Mouse (Mus musculus) CH12.LX (cell line): ENCODE results near the gene Krtap1-3. TPM values are rescaled to one million over a fixed set of nuclear protein-coding genes. Genes with fewer than 3 reads are reported as not detected.

Source experiments
- DNase-seq: peaks from one replicate; pipeline ENCODE4 v3.0.0-alpha.2; 2013; ENCODE audit errors: extremely low read depth
- H3K27ac ChIP-seq: 2 replicates; pipeline ENCODE4 v1.5.1; 2012; ENCODE audit warnings: low read depth, mild to moderate bottlenecking, control low read depth, moderate library complexity; ENCODE audit not compliant: insufficient read depth
- H3K27me3 ChIP-seq: replicated peaks from 2 replicates; pipeline ENCODE3; 2012; ENCODE audit warnings: inconsistent platforms
- H3K36me3 ChIP-seq, 2 experiments: replicated peaks in 1 of 2; 2 replicates each; pipeline versions ENCODE3 to v1.6.1; 2012; ENCODE audit warnings: inconsistent platforms in 1 of 2, low read length in 1 of 2, mild to moderate bottlenecking in 1 of 2, mixed read lengths in 1 of 2, moderate library complexity in 1 of 2; ENCODE audit not compliant: control insufficient read depth in 1 of 2, insufficient read depth in 1 of 2
- H3K4me1 ChIP-seq, 2 experiments: 2 replicates each; pipeline ENCODE4 v1.6.1; 2012; ENCODE audit warnings: inconsistent platforms in 1 of 2, moderate library complexity in 1 of 2; ENCODE audit not compliant: insufficient read depth in 2 of 2, control insufficient read depth in 1 of 2
- H3K4me2 ChIP-seq: 2 replicates; pipeline ENCODE4 v1.6.1; 2012; ENCODE audit warnings: low read depth, mild to moderate bottlenecking, control low read depth; ENCODE audit not compliant: poor library complexity, insufficient read depth, severe bottlenecking
- H3K4me3 ChIP-seq, 3 experiments: fragments of 150-350 bp in 1 of 3; sonication (generic) in 1 of 3; replicated peaks in 1 of 3; 2 replicates each; pipeline versions ENCODE3 to v1.5.1; 2011 to 2012; ENCODE audit warnings: low read depth in 2 of 3, low read length in 2 of 3, mild to moderate bottlenecking in 2 of 3, moderate library complexity in 2 of 3, control low read depth in 1 of 3, improper control_type of control experiment in 1 of 3, inconsistent platforms in 1 of 3, mixed read lengths in 1 of 3; ENCODE audit not compliant: poor library complexity in 1 of 3
- H3K79me2 ChIP-seq: replicated peaks from 2 replicates; pipeline ENCODE4 v1.6.1; 2012; ENCODE audit warnings: mild to moderate bottlenecking, moderate library complexity; ENCODE audit not compliant: control insufficient read depth, poor library complexity, insufficient read depth, severe bottlenecking; ENCODE audit errors: extremely low read depth
- H3K9ac ChIP-seq: 2 replicates; pipeline ENCODE4 v1.6.1; 2012; ENCODE audit warnings: low read depth, mild to moderate bottlenecking, control low read depth, moderate library complexity; ENCODE audit not compliant: insufficient read depth
- H3K9me3 ChIP-seq: replicated peaks from 2 replicates; pipeline ENCODE3; 2012; ENCODE audit warnings: low read length, inconsistent platforms, mixed read lengths
- CHD1 ChIP-seq: IDR thresholded peaks from 2 replicates; pipeline ENCODE4 v1.6.1; 2012; ENCODE audit warnings: low read depth, low read length, improper control_type of control experiment, inconsistent platforms
- CHD2 ChIP-seq: IDR thresholded peaks from 2 replicates; pipeline ENCODE4 v1.6.1; 2011; ENCODE audit warnings: low read length, improper control_type of control experiment
- CTCF ChIP-seq, 2 experiments: IDR thresholded peaks in 1 of 2; conservative IDR thresholded peaks in 1 of 2; 2 replicates each; pipeline ENCODE4 v1.5.1; 2011 to 2012; ENCODE audit warnings: low read depth in 2 of 2, low read length in 2 of 2, improper control_type of control experiment in 1 of 2, inconsistent platforms in 1 of 2, mild to moderate bottlenecking in 1 of 2, moderate library complexity in 1 of 2
- EP300 ChIP-seq: IDR thresholded peaks from 2 replicates; pipeline ENCODE4 v1.6.1; 2011; ENCODE audit warnings: low read length, improper control_type of control experiment
- HCFC1 ChIP-seq: IDR thresholded peaks from 2 replicates; pipeline ENCODE4 v1.6.1; 2012; ENCODE audit warnings: low read depth, mild to moderate bottlenecking, inconsistent platforms, low read length, improper control_type of control experiment
- IRF4 ChIP-seq: IDR thresholded peaks from 2 replicates; pipeline ENCODE4 v1.6.1; 2014; ENCODE audit warnings: low read depth, mild to moderate bottlenecking, inconsistent platforms, low read length, improper control_type of control experiment
- JUN ChIP-seq: IDR thresholded peaks from 2 replicates; pipeline ENCODE4 v1.6.1; 2011; ENCODE audit warnings: low read depth, mild to moderate bottlenecking, low read length, improper control_type of control experiment, moderate library complexity; ENCODE audit not compliant: insufficient read depth
- JUND ChIP-seq: conservative IDR thresholded peaks from 2 replicates; pipeline ENCODE4 v1.6.1; 2011; ENCODE audit warnings: low read depth, low read length, improper control_type of control experiment
- MEF2A ChIP-seq: IDR thresholded peaks from 2 replicates; pipeline ENCODE4 v1.6.1; 2014; ENCODE audit warnings: low read depth, mild to moderate bottlenecking, inconsistent platforms, low read length, improper control_type of control experiment, borderline replicate concordance
- MXI1 ChIP-seq: IDR thresholded peaks from 2 replicates; pipeline ENCODE4 v1.6.1; 2011; ENCODE audit warnings: mild to moderate bottlenecking, low read depth, low read length, improper control_type of control experiment
- RAD21 ChIP-seq: IDR thresholded peaks from 2 replicates; pipeline ENCODE4 v1.6.1; 2011; ENCODE audit warnings: low read depth, mild to moderate bottlenecking, low read length, improper control_type of control experiment, moderate library complexity
- SMC3 ChIP-seq: IDR thresholded peaks from 2 replicates; pipeline ENCODE4 v1.6.1; 2011; ENCODE audit warnings: low read depth, low read length, improper control_type of control experiment
- TBP ChIP-seq: conservative IDR thresholded peaks from 2 replicates; pipeline ENCODE4 v1.6.1; 2011; ENCODE audit warnings: low read depth, low read length, improper control_type of control experiment
- TCF12 ChIP-seq: IDR thresholded peaks from 2 replicates; pipeline ENCODE4 v1.6.1; 2014; ENCODE audit warnings: low read depth, mild to moderate bottlenecking, inconsistent platforms, low read length, improper control_type of control experiment
- UBTF ChIP-seq: IDR thresholded peaks from 2 replicates; pipeline ENCODE4 v1.6.1; 2012; ENCODE audit warnings: low read depth, mild to moderate bottlenecking, inconsistent platforms, low read length, improper control_type of control experiment, moderate library complexity
- ZC3H11A ChIP-seq: IDR thresholded peaks from 2 replicates; pipeline ENCODE4 v1.6.1; 2012; ENCODE audit warnings: low read depth, mild to moderate bottlenecking, inconsistent platforms, low read length, improper control_type of control experiment
- ZNF384 ChIP-seq: IDR thresholded peaks from 2 replicates; pipeline ENCODE4 v1.6.1; 2012; ENCODE audit warnings: low read depth, low read length, improper control_type of control experiment, inconsistent platforms
- dilution Hi-C: fragments of 300-500 bp; cut with MboI; formaldehyde crosslinking; loops from 2 replicates; pipeline ENCODE4 v1.14.3; 2020; ENCODE audit warnings: low sequenced_read_pairs; ENCODE audit not compliant: extremely low pct_unique_long_range_greater_than_20kb, extremely low pct_ligation_motif_present
- in situ Hi-C: fragments of 300-500 bp; cut with MboI; formaldehyde crosslinking; loops from 3 replicates; pipeline ENCODE4 v1.14.3; 2019; ENCODE audit warnings: low sequenced_read_pairs, low pct_ligation_motif_present, low pct_unique_long_range_greater_than_20kb, mixed read lengths
- polyA plus RNA-seq: library from polyadenylated mRNA; unstranded; fragments of >175 nt; gene quantifications from 2 replicates; pipeline ENCODE4 v1.2.1, GENCODE M21; 2012; ENCODE audit warnings: low read depth; ENCODE audit not compliant: insufficient read length
- total RNA-seq, 2 experiments: library from RNA; depleted of rRNA; stranded (reverse); fragments of 300-350 nt in 1 of 2; fragments of >200 nt in 1 of 2; gene quantifications; 2 replicates each; pipeline ENCODE4 v1.2.3; 2012 to 2014

Krtap1-3 gene
- total and polyA plus RNA-seq, 3 experiments = not detected

DNA sequence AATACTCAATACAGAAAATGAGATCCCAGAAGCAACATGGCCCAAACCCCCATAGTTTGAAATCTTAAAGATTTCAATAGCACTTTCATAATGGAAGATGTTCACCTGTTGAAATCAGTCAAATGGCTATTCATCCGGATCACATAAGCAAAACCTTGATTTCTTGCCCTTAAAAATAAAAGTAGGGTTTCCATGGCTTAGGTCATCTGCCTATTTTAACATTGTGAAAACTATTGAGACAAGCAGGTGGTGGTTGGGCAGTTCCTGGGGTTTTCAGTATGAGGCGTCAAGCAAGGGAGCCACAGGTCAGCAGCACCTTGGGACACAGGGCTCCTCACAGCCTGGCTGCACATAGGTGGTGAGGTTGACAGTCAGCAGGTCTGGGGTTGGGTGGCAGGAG is 34.9 kb downstream of the Krtap1-3 start:
- H3K36me3 ChIP-seq = no peaks in the 10 kb centered on the region
- in situ Hi-C loops = no loop called here
- no peak overlapping the region for H3K4me3 ChIP-seq
- H3K4me1 ChIP-seq = peaks cover 0 to 6% of the 10 kb centered on the region in 2 experiments; a peak in 2 of 4 replicates
- no peak overlapping the region for H3K4me2 ChIP-seq
- peaks cover 55% of the 10 kb centered on the region for H3K27me3 ChIP-seq
- H3K27ac ChIP-seq = no peak overlapping the region
- TF ChIP-seq ZNF384 (no peak), TBP (no peak), HCFC1 (no peak), CHD1 (no peak), JUN (peak; percentile 70), TCF12 (peak; percentile 45; the same call in 1 of the 2 replicates), EP300 (0 out of 2 replicates have a peak, but pooled peaks have one; percentile 13), IRF4 (peak; percentile 7; the same call in 1 of the 2 replicates), MEF2A (peak; percentile 92), MXI1 (no peak), JUND (0 out of 2 replicates have a peak, but pooled peaks have one; percentile 26)
- H3K9me3 ChIP-seq = no peaks in the 10 kb centered on the region
- no peak overlapping the region for H3K9ac ChIP-seq
- DNase-seq = no peak
- H3K79me2 ChIP-seq = no peaks in the 10 kb centered on the region
- dilution Hi-C loops = no loop called here

DNA sequence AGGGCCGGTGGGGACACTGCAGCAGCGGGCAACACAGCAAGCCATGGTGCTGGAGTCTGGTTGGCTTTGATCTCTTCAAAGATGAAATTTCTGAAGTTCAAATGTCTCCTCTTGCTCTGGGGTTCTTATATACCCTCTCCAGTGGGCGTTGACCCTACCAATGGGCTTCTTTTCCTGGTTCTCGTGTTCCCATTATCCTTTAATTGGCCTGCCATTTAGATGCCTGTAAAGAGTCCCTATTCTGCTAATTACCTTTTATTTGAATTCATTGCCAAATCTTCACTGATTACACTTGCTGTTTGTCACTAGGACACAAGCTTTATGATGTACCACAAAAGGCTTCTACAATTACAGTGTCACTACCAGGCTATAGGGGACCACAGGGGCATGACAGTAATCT is 40.4 kb downstream of the Krtap1-3 start, which contains the start of gene Krtap3-3:
Gene Krtap3-3, minus strand, starts transcription at position 101 of the 400 bp plus-strand sequence.
- peaks cover 56% of the 10 kb centered on the region for H3K27me3 ChIP-seq
- dilution Hi-C loops = no loop called here
- in situ Hi-C loops = no loop called here
- H3K36me3 ChIP-seq = no peaks in the 10 kb centered on the region
- no peak for DNase-seq
- H3K79me2 ChIP-seq = no peaks in the 10 kb centered on the region
- no peak within 1 kb of the TSS for H3K9ac ChIP-seq
- no peak within 1 kb of the TSS for H3K27ac ChIP-seq
- peak within 1 kb of the TSS; percentile 69 for H3K4me2 ChIP-seq
- no peaks in the 10 kb centered on the region for H3K9me3 ChIP-seq
- H3K4me3 ChIP-seq = no peak within 1 kb of the TSS
- no peak for TF ChIP-seq IRF4
- no peak for TF ChIP-seq TBP
- no peak for TF ChIP-seq MXI1
- TF ChIP-seq CHD2 = no peak
- TF ChIP-seq CTCF (conservative IDR thresholded peaks at IDR 0.05 in 1 of 2, IDR thresholded peaks at IDR 0.05 in 1 of 2; ENCODE audit: low read depth in 2 of 2, low read length in 2 of 2) = no peak
- no peak for TF ChIP-seq TCF12
- no peaks in the 10 kb centered on the region for H3K4me1 ChIP-seq

DNA sequence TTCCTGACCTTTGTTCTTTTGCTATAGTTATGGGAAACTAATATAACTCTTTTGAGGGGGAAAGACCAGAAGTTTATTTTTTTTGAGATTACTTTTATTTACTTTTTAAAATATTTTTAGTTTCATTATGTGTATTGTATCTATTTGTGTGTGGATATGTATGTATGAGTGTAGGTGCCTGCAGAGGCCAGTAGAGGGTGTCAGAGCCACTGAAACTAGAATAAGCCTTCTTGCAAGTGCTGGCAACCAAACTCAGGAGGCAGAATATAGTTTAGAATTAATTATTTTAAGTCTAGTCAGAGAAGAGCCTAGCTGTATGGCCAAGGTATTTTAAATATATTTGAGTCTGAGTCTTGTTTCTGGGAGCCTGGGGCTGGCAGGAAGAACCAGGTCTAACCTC is 43.2 kb downstream of the Krtap1-3 start:
- no peaks in the 10 kb centered on the region for H3K4me1 ChIP-seq
- H3K4me2 ChIP-seq = no peak overlapping the region
- peak; percentile 12 for DNase-seq
- H3K9me3 ChIP-seq = no peaks in the 10 kb centered on the region
- dilution Hi-C loops = no loop called here
- peak in 1 of 2 experiments; percentile 74; a peak in 2 of 4 replicates for TF ChIP-seq CTCF (conservative IDR thresholded peaks at IDR 0.05 in 1 of 2, IDR thresholded peaks at IDR 0.05 in 1 of 2; ENCODE audit: low read depth in 2 of 2, low read length in 2 of 2)
- peak; percentile 78 for TF ChIP-seq RAD21
- 0 out of 2 replicates have a peak, but pooled peaks have one; percentile 2 for TF ChIP-seq ZC3H11A
- no peak for TF ChIP-seq UBTF
- peak; percentile 67 for TF ChIP-seq SMC3
- TF ChIP-seq, all 38 proteins: peak for 4
- H3K36me3 ChIP-seq = no peaks in the 10 kb centered on the region
- no peak overlapping the region for H3K27ac ChIP-seq
- no peak overlapping the region for H3K9ac ChIP-seq
- in situ Hi-C loops = no loop called here
- no peaks in the 10 kb centered on the region for H3K79me2 ChIP-seq
- peaks cover 57% of the 10 kb centered on the region for H3K27me3 ChIP-seq
- H3K4me3 ChIP-seq = no peak overlapping the region
